Mouse (Mus musculus): ENCODE data around the gene Rtkn.

DNA sequence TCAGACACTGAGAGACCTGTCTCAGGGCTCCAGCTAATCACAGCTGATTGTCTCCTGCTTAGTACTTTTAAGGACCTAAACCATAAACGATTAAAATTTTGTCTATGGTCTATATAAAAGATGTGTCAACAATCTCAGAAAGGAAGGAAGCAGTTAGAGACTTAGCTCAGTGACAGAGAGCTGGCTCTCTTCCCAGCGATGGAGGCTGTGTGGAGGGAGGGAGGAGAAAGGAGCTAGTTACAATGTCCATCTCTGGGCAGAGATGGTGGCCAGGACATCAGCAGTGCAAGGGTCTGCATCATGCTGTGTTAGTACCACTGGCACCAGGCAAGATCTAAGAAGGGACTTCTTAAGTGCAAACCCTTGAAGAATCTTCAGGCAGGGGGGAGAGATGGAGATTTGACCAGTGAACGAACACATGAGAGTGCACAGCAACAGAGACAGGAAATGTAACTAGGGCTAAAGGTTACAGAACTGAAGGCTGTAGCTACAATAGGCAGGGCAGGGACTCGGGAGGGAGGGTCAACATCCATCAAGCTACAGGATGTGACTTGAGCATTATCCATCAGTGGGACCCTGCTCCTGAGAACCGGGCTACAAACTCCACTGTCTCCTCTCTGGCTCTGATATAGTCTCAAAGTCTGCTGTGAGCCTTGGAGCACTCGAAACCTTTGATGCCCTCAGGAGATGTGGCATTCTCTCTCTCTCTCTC, 42.7 kb upstream of the Rtkn start:
- no peak for TF ChIP-seq CTCF (IDR thresholded peaks at IDR 0.05; ENCODE audit: low read depth)
- no peak for TF ChIP-seq EP300 (IDR thresholded peaks at IDR 0.05; ENCODE audit: low read depth)

Data from heart, postnatal 0 days (tissue).